Mouse (Mus musculus) natural killer cell, adult 2 months (primary cell): ENCODE data around the gene Nsd2.
A peak's percentile ranks its signal among the peaks of the same experiment; 100 is the strongest.

Experiments
- DNase-seq, 2 experiments: peaks; one replicate each; pipeline ENCODE4 v3.0.0; 2022; ENCODE audit warnings: low spot score in 2 of 2

Nsd2 gene

GRCm38 (mm10) chr5:33819876-33820732 lies at the start of gene Nsd2:
Gene Nsd2, plus strand, starts transcription at chr5:33820725.
- peak; percentile 65 to 72 for DNase-seq

GRCm38 (mm10) chr5:33777195-33777594 lies 43.3 kb upstream of the Nsd2 start:
- DNase-seq, result no peak

GRCm38 (mm10) chr5:33781964-33782344 lies 38.6 kb upstream of the Nsd2 start:
- no peak for DNase-seq

DNA sequence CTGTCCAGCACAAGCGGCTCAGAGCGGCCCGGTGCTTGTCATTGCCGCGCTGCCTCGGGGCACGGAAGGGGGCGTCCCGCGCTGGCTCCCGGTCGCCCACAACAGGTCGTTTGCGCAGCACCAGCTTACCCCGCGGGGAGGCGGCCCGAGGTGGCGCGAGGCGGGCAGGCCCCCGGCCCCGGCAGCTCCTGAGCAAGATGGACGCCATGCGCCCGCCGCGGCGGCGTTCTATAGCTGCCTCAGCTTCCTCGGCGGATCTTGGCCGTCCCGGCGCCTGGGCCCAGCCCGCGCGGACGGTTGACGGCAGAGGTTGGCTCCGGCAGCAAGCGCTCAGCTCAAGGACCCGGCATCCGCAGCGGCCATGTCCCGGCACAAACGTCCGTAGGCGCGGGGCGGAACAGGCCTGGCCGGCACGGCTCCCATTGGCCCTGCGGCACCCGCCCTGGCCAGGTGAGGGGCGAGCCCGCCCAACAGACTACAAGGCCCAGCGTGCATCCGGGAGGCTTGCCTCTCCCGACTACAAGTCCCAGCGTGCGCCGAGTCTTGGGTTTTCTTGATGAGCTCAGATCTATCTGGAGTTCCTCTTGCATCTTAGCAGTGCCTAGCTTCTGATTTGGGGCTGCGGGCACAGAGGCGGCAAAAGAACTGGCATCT lies 38.1 kb upstream of the Nsd2 start, which contains the start of gene Letm1:
Letm1 (minus strand) TSS at position 473 of the 654 bp plus-strand sequence.
- peak; percentile 85 to 90 for DNase-seq

DNA sequence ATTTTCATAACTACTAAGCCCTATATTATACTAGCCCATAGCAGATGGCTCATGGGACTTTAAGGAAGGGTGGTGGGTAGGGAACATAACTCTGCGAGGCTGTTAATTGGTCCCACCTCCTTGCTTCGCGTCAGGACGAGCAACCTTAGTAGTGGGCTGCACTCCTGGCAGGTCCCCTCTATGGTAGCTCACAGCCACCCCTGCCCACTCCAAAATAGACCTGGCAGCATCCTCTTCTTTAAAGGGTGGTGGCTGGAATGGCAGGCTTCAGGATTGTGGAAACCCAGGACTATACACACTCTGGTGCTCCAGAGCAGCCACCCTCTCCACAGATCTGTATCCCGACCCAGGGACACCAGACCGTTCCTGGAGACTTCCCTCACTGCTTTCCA lies 37.5 kb upstream of the Nsd2 start:
- no peak for DNase-seq

GRCm38 (mm10) chr5:33791912-33792643 lies 28.4 kb upstream of the Nsd2 start:
- DNase-seq, result no peak

GRCm38 (mm10) chr5:33803337-33803736 lies 17.2 kb upstream of the Nsd2 start:
- no peak for DNase-seq

GRCm38 (mm10) chr5:33811519-33811918 lies 9.0 kb upstream of the Nsd2 start:
- DNase-seq, result no peak

DNA sequence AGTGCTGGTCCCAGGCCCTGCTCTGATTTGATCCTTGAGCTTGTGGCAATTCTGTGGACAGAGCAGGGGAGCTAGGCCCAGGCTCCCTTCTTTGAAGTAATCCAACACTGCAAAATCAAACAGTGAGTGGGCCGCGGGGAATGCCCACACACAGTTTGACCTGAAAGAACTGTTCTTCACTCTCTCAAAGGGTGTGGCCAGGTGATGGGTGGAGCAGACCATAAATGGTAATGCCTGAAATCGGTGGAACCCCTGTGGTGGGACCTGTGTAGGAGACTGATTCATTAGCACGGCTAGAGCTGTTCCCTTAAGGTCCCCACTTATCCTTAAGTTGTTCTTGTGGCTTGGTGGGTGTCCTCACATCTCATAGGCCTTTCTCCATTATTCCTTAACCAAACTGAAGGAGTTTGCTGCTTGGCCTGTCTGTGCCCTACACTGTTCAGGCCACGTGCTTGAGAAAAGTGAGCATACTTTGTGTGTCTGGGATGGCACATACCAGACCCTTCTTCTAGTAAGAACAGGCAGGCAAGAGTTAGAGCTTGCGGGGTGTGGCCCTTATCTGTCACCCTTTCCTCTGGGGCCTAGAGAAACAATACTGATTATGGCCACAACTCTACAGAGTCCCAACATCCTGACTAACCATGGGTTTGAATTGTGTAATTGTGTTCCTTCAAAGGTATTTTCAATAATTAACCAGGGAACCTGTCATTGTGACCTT lies 4.4 kb upstream of the Nsd2 start:
- no peak for DNase-seq

- no peak for DNase-seq
These were observed 2.4 kb upstream of the Nsd2 start for GRCm38 (mm10) chr5:33818104-33818503.

DNA sequence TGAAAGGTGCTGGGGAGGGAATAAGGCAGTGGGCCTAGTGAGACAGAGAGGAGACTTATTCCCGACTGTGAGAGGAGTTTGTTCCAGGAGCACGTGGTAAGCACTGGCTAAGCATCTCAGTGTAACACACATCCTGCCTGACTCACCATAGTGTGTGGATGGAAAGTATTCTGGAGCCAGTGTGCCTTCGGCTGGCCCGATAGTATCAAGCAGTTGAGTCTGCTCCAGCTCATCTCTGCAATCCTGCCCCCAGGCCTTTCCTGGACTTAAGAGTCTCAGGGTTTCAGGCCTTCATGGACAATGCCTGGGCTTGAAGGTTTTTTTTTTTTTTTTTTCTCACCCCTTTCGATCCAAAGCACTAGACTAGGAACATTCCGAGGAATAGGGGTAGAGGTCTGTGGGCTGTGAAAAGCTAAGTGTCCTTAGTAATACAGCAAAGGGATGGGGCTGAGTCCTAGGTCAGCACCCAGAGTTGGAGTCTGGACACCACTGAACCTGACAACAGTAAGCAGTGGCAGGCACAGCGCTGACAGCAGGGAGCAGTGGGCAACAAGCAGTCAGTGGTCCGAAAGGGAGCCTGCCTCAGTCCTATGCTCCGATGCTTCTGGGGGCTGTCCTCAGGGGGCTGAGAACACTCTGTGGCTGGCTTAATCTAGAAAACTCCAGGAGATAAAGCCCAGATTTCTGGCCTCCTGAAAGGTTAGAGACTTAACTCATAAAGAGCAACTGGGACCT lies 1.2 kb upstream of the Nsd2 start:
- no peak for DNase-seq

- peak; percentile 33 to 39 for DNase-seq
These were observed 452 bp downstream of the Nsd2 start for GRCm38 (mm10) chr5:33820733-33821621.

GRCm38 (mm10) chr5:33821901-33822427 lies 1.4 kb downstream of the Nsd2 start:
- DNase-seq, result no peak

- no peak for DNase-seq
These were observed 1.9 kb downstream of the Nsd2 start for GRCm38 (mm10) chr5:33822456-33822855.

- DNase-seq, result no peak
These were observed 5.5 kb downstream of the Nsd2 start for GRCm38 (mm10) chr5:33826001-33826400.

DNA sequence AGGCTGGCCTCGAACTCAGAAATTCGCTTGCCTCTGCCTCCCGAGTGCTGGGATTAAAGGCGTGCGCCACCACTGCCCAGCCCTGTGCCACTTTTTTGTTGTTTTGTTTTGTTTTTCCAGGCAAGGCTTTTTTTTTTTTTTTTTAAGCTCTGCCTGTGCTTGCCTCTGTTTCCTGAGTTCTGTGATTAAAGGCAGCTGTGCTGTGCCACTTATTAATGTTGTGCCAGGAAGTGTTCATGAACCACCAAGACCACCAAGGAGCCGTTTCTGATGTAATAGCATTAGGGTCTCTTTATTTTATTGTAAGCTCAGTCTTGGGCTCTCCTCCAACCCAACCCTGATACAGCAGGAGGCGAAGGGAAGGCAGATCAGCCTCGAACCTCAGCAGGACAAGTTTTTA lies 7.6 kb downstream of the Nsd2 start:
- DNase-seq, result no peak

- DNase-seq, result no peak
These were observed 9.4 kb downstream of the Nsd2 start for GRCm38 (mm10) chr5:33829958-33830357.

DNA sequence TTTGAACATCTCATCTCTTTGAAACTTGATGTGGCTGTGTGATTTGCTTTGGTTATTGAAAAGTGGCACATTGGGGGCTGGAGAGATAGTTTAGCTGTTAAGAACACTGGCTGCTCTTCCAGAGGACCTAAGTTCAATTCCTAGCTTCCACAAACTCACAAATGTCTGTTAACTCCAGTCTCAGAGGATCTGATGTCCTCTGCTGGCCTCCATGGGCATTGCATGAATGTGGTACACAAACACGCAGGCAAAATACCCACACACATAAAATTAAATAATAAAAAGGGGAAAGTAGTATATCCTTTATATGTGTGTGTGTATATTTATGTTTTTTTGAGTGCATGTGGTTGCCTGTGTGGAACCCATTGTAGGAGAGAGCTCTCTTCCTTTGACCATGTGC lies 10.3 kb downstream of the Nsd2 start:
- DNase-seq, result peak in 1 of 2 experiments; percentile 34

DNA sequence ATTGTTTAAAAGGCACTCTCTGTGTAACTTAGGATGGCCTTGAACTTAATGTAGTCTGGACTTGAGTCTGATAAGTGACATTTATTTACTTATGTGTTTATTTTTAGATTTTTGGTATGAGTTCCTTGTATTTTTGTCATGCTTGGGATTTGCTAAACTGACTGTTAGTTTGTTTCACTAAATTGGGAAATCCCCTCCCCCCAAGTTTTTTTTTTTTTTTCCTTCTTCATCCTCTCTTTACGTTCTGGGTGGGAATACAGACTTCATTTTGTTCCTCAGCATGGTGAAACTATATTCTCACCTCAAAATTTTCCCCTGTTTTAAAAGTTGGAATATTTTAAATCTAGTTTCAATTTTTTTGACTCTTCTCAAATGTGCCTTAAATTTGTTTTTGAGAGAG lies 20.8 kb downstream of the Nsd2 start:
- DNase-seq, result no peak

DNA sequence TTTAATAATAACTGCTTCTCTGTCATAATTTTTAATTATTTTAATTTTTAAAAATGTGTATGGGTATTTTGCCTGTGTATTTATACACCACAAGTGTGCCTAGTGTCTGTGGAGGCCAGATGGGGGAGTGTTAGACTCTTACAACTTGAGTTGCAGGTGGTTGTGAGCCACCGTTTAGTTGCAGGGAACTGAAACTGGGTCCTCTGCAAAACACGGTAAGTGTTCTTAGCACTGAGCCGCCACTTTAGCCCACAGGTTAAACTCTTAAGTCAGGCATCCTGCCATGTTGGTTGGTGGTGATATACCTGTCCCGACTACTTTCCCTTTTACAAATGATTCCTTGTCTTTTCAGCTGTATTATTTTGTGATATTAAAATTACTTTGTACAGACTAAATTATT lies 22.0 kb downstream of the Nsd2 start:
- DNase-seq, result no peak
